Mouse (Mus musculus): Measurements from ENCODE around the gene Macf1.

Gene Macf1

DNA sequence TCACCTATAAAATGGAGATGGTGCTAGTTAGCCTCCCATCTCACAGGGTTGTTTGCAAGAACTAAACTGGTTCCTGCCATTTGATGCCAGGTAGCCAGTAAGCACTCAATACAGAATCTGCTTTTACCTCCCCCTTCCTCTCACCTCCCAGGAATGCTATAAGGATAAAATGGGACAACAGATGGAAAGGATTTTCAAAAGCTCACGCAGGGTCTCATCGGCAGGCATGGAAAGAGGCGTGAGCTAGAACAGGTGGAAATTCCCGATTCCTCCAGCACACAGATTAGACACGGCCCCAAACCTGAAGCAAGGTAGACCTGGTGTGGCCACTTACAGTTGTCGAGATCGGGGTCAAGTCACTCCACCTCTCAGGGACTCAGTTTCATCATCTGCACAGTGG, 886 bp upstream of the Macf1 start:
- TF ChIP-seq CTCF (conservative IDR thresholded peaks at IDR 0.05; ENCODE audit: low read length) (no peak), POU5F1 (IDR thresholded peaks at IDR 0.05; ENCODE audit: borderline replicate concordance, low read length) (no peak), NANOG (IDR thresholded peaks at IDR 0.05; ENCODE audit: borderline replicate concordance, low read length) (no peak)
- Histone ChIP-seq H3K4me3 (replicated peaks; ENCODE audit: low read length) (no peak overlapping the region), H3K36me3 (ENCODE audit: insufficient read depth, low read length) (0 out of 2 replicates have a peak, but pooled peaks cover 2% of the 10 kb centered on the region), H3K27me3 (ENCODE audit: insufficient read depth, low read length) (peaks cover 51% of the 10 kb centered on the region), H3K9me3 (ENCODE audit: low read length) (no peaks in the 10 kb centered on the region), H3K4me1 (replicated peaks; ENCODE audit: low read depth, low read length) (peaks cover 55% of the 10 kb centered on the region)

DNA sequence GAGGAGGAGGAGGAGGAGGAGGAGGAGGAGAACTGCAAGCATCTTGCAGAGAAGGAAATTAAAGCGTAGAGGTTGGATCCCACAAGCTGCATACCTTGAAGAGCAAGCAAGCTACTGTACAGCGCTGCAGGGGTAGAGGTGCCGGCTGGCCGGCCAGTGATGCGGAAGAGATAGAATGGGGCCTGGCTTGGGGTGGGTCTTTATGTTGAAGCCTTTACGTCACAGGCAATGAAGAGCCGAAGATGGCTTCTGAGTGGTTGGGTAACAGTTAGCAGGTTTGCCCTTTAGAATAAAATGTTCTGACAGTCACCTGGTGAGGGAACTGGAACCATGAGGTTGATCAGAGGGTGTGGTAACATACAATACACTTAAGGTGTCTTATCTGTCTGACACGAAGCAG, 1.9 kb downstream of the Macf1 start:
- H3K9me3 ChIP-seq (ENCODE audit: low read length) = no peaks in the 10 kb centered on the region
- TF ChIP-seq CTCF (conservative IDR thresholded peaks at IDR 0.05; ENCODE audit: low read length) (no peak), POU5F1 (IDR thresholded peaks at IDR 0.05; ENCODE audit: borderline replicate concordance, low read length) (no peak), NANOG (IDR thresholded peaks at IDR 0.05; ENCODE audit: borderline replicate concordance, low read length) (no peak)
- H3K36me3 ChIP-seq (ENCODE audit: insufficient read depth, low read length) = 0 out of 2 replicates have a peak, but pooled peaks cover 2% of the 10 kb centered on the region
- H3K4me1 ChIP-seq (replicated peaks; ENCODE audit: low read depth, low read length) = peaks cover 61% of the 10 kb centered on the region
- peaks cover 42% of the 10 kb centered on the region for H3K27me3 ChIP-seq (ENCODE audit: insufficient read depth, low read length)
- H3K4me3 ChIP-seq (replicated peaks; ENCODE audit: low read length) = no peak overlapping the region

DNA sequence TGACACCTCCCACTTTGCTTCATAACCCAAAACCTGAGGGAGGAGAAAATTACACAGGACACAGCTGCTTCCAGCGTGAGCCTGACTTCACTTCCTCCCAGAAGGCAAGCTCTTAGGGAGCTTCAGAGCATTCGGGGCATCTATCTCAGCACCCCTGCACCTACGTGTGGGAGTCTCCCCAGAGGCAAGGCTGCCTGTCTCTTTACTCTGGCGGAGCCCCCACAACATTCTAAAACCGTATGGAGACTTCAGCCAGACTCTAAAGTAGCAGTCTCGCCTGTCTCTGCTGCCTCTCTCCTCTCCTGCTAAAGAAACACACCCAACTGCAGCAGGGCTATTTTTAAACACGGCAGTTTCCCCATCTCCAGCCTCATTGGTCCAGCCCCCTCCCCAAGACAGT, 3.2 kb downstream of the Macf1 start:
- H3K9me3 ChIP-seq (ENCODE audit: low read length) = no peaks in the 10 kb centered on the region
- peaks cover 64% of the 10 kb centered on the region for H3K4me1 ChIP-seq (replicated peaks; ENCODE audit: low read depth, low read length)
- H3K4me3 ChIP-seq (replicated peaks; ENCODE audit: low read length) = no peak overlapping the region
- 0 out of 2 replicates have a peak, but pooled peaks cover 4% of the 10 kb centered on the region for H3K36me3 ChIP-seq (ENCODE audit: insufficient read depth, low read length)
- peaks cover 32% of the 10 kb centered on the region for H3K27me3 ChIP-seq (ENCODE audit: insufficient read depth, low read length)
- TF ChIP-seq NANOG (IDR thresholded peaks at IDR 0.05; ENCODE audit: borderline replicate concordance, low read length) = no peak
- no peak for TF ChIP-seq POU5F1 (IDR thresholded peaks at IDR 0.05; ENCODE audit: borderline replicate concordance, low read length)
- TF ChIP-seq CTCF (conservative IDR thresholded peaks at IDR 0.05; ENCODE audit: low read length) = no peak

DNA sequence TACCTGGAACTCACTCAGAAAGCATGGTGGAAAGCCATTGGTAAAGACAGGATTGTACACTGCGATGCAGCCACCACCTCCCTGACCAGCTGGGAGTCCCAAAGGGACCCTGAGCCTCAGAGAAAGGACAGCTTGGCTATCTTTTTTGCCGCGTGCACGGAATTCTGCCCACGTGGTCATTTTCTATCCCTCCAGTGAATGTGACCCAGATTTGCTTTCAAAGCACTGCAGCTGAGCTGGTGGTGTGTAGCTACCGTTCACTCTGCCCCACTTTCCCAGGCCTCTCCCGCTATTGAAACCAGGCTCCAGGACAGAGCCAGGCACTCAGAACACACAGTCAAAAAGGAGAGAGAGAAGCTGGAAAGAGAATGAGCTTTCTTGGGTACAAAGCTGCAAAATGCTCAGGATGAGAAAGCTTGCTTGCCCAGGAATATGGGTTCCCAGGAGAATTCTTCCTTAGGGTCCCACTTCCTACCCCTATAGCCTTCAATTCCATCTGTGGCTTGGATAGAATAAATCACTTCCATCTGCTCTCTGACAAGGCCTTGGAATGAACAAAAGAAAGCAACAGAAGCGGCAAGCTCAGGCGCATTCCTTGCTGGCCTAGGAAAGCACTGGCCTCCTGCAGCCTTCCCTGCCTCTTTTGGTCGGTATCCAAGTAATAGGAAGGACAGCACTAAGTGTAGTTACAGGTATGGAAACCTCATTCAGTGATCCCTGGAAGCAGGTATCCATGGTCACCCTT, 6.9 kb downstream of the Macf1 start:
- no peak overlapping the region for H3K4me3 ChIP-seq (replicated peaks; ENCODE audit: low read length)
- TF ChIP-seq CTCF (conservative IDR thresholded peaks at IDR 0.05; ENCODE audit: low read length) (no peak), NANOG (IDR thresholded peaks at IDR 0.05; ENCODE audit: borderline replicate concordance, low read length) (no peak), POU5F1 (IDR thresholded peaks at IDR 0.05; ENCODE audit: borderline replicate concordance, low read length) (no peak)
- peaks cover 61% of the 10 kb centered on the region for H3K4me1 ChIP-seq (replicated peaks; ENCODE audit: low read depth, low read length)
- peaks cover 10% of the 10 kb centered on the region for H3K36me3 ChIP-seq (ENCODE audit: insufficient read depth, low read length)
- H3K27me3 ChIP-seq (ENCODE audit: insufficient read depth, low read length) = 0 out of 2 replicates have a peak, but pooled peaks cover 2% of the 10 kb centered on the region
- no peaks in the 10 kb centered on the region for H3K9me3 ChIP-seq (ENCODE audit: low read length)

DNA sequence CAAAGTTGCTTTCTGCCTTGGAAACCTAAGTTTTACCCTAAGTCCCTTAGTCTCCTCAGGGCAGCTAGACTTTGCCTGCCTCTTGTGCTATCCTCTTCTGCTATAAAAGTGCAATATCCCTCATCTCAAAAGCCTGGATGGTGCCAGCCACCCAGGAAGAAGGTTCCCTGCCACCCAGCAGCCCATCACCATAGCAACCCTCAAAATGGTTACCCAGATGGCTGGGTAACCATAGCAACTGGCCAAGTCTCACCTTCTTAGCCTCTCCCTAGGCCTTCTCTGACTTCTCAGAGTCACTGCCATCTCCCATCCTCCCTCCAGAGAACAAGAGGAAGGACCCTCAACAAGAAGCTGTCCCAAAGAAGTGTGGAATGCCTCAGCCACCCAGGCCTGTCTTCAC, 13.6 kb downstream of the Macf1 start:
- no peak for TF ChIP-seq POU5F1 (IDR thresholded peaks at IDR 0.05; ENCODE audit: borderline replicate concordance, low read length)
- TF ChIP-seq NANOG (IDR thresholded peaks at IDR 0.05; ENCODE audit: borderline replicate concordance, low read length) = no peak
- no peak for TF ChIP-seq CTCF (conservative IDR thresholded peaks at IDR 0.05; ENCODE audit: low read length)
- Histone ChIP-seq H3K4me3 (replicated peaks; ENCODE audit: low read length) (no peak overlapping the region), H3K9me3 (ENCODE audit: low read length) (no peaks in the 10 kb centered on the region), H3K27me3 (ENCODE audit: insufficient read depth, low read length) (no peaks in the 10 kb centered on the region), H3K36me3 (ENCODE audit: insufficient read depth, low read length) (peaks cover 31% of the 10 kb centered on the region), H3K4me1 (replicated peaks; ENCODE audit: low read depth, low read length) (peaks cover 67% of the 10 kb centered on the region)

DNA sequence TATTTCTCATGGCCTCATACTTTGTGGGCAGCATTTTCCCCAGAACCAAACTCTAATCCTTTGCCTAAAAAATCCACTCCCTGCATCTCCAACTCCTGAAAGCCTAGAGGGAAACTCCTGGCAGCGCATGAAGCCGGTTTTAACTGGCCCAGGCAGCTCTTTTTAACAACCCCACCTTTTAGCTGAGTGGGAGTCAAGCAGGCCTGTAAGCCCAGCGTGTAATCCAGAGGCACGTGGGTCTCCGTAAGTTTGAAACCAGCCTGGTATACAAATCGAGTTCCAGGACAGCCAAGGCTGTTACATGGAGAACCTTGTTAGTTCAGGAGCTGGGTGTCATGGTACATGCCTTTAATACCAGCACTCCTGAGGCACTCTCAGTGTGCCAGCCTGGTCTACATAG, 14.5 kb downstream of the Macf1 start:
- Histone ChIP-seq H3K36me3 (ENCODE audit: insufficient read depth, low read length) (peaks cover 31% of the 10 kb centered on the region), H3K9me3 (ENCODE audit: low read length) (no peaks in the 10 kb centered on the region), H3K27me3 (ENCODE audit: insufficient read depth, low read length) (no peaks in the 10 kb centered on the region), H3K4me1 (replicated peaks; ENCODE audit: low read depth, low read length) (peaks cover 63% of the 10 kb centered on the region), H3K4me3 (replicated peaks; ENCODE audit: low read length) (peak overlapping the region; percentile 21)
- TF ChIP-seq CTCF (conservative IDR thresholded peaks at IDR 0.05; ENCODE audit: low read length) = no peak
- no peak for TF ChIP-seq POU5F1 (IDR thresholded peaks at IDR 0.05; ENCODE audit: borderline replicate concordance, low read length)
- no peak for TF ChIP-seq NANOG (IDR thresholded peaks at IDR 0.05; ENCODE audit: borderline replicate concordance, low read length)

DNA sequence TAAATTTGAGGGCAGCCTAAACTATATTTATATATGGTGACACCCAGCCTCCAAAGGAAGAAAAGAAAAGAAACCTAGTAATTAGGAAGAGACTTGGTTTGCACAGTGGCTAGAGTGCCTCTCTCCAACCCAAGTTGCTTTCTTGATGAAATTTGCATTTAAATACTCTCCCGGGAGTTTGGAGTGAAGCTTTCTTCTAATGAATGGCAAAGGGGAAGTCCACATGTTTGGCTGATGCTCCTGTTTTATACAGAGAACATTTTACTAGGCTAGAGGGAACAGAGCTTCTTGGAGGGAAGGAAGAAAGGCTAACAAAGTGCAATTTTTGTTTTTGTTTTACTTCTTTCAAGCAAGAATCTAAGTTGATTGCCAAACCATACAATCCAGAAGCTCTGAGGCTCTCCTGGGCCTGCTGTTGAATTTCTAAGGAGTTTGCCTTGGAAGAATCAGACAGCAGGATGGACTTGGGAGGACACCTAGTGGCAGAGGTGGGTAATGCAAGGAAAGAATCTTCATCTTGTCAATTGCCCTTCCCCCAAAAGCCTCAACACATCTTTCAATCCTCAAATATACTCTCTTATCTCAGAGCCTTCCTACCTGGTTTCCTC, 16.8 kb downstream of the Macf1 start:
- H3K4me1 ChIP-seq (replicated peaks; ENCODE audit: low read depth, low read length) = peaks cover 63% of the 10 kb centered on the region
- no peaks in the 10 kb centered on the region for H3K27me3 ChIP-seq (ENCODE audit: insufficient read depth, low read length)
- peak overlapping the region; percentile 89 for H3K4me3 ChIP-seq (replicated peaks; ENCODE audit: low read length)
- H3K36me3 ChIP-seq (ENCODE audit: insufficient read depth, low read length) = peaks cover 26% of the 10 kb centered on the region
- TF ChIP-seq POU5F1 (IDR thresholded peaks at IDR 0.05; ENCODE audit: borderline replicate concordance, low read length) (no peak), NANOG (IDR thresholded peaks at IDR 0.05; ENCODE audit: borderline replicate concordance, low read length) (peak; percentile 56; the same call in 1 of the 2 replicates), CTCF (conservative IDR thresholded peaks at IDR 0.05; ENCODE audit: low read length) (peak; percentile 94)
- H3K9me3 ChIP-seq (ENCODE audit: low read length) = no peaks in the 10 kb centered on the region

DNA sequence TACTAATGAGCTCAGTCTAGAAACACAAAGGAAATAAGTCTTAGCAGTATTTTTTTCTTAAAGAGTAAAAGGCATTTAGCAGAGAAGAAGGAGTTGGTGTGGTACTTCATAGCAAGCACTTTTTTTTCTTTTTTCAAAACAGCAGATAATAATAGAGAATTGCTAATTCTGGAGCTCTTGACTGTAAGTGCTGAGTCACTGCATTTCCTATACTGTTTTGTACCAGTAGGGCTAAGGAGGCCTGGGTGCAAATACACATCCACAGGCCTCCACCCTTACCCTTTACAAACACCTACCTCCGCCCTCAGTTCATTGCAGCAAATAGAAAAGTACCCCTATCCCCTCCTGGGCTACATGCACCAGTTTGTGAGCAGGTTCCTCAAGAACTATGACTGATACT, 17.6 kb downstream of the Macf1 start:
- Histone ChIP-seq H3K4me3 (replicated peaks; ENCODE audit: low read length) (peak overlapping the region; percentile 89), H3K27me3 (ENCODE audit: insufficient read depth, low read length) (no peaks in the 10 kb centered on the region), H3K36me3 (ENCODE audit: insufficient read depth, low read length) (peaks cover 32% of the 10 kb centered on the region), H3K4me1 (replicated peaks; ENCODE audit: low read depth, low read length) (peaks cover 69% of the 10 kb centered on the region), H3K9me3 (ENCODE audit: low read length) (no peaks in the 10 kb centered on the region)
- TF ChIP-seq NANOG (IDR thresholded peaks at IDR 0.05; ENCODE audit: borderline replicate concordance, low read length) (no peak), CTCF (conservative IDR thresholded peaks at IDR 0.05; ENCODE audit: low read length) (no peak), POU5F1 (IDR thresholded peaks at IDR 0.05; ENCODE audit: borderline replicate concordance, low read length) (no peak)

Data from E14TG2a.4 (cell line).